Mouse (Mus musculus): ENCODE results near the gene Prss16.

Prss16 gene

GRCm38 (mm10) chr13:22036149-22036956, 26.8 kb upstream of the Prss16 start:
- no peak for DNase-seq (ENCODE audit: low spot score in 2 of 2)

- peak; percentile 64 to 77 for DNase-seq (ENCODE audit: low spot score in 2 of 2)
Observed at GRCm38 (mm10) chr13:22035267-22036148, 26.0 kb upstream of the Prss16 start, which contains the start of the genes Hist1h2ah and Hist1h2bk. Hist1h2ah (minus strand) TSS chr13:22035568. Hist1h2bk (plus strand) TSS chr13:22035870.

- DNase-seq (ENCODE audit: low spot score in 2 of 2) = no peak
Observed at GRCm38 (mm10) chr13:22034443-22035266, 25.1 kb upstream of the Prss16 start.

GRCm38 (mm10) chr13:22033741-22034442, 24.4 kb upstream of the Prss16 start:
- no peak for DNase-seq (ENCODE audit: low spot score in 2 of 2)

- DNase-seq (ENCODE audit: low spot score in 2 of 2) = no peak
Observed at GRCm38 (mm10) chr13:22030493-22030892, 21.0 kb upstream of the Prss16 start.

GRCm38 (mm10) chr13:22029928-22030327, 20.4 kb upstream of the Prss16 start:
- DNase-seq (ENCODE audit: low spot score in 2 of 2) = no peak

- peak; percentile 91 to 95 for DNase-seq (ENCODE audit: low spot score in 2 of 2)
Observed at GRCm38 (mm10) chr13:22028673-22029460, 19.3 kb upstream of the Prss16 start.

- peak; percentile 65 to 80 for DNase-seq (ENCODE audit: low spot score in 2 of 2)
Observed at GRCm38 (mm10) chr13:22026058-22027031, 16.8 kb upstream of the Prss16 start.

- DNase-seq (ENCODE audit: low spot score in 2 of 2) = peak in 1 of 2 experiments; percentile 70
Observed at GRCm38 (mm10) chr13:22022241-22022640, 12.7 kb upstream of the Prss16 start.

- DNase-seq (ENCODE audit: low spot score in 2 of 2) = no peak
Observed at GRCm38 (mm10) chr13:22021581-22021980, 12.0 kb upstream of the Prss16 start.

- DNase-seq (ENCODE audit: low spot score in 2 of 2) = peak in 1 of 2 experiments; percentile 44
Observed at GRCm38 (mm10) chr13:22020901-22021339, 11.4 kb upstream of the Prss16 start.

GRCm38 (mm10) chr13:22019934-22020835, 10.6 kb upstream of the Prss16 start:
- no peak for DNase-seq (ENCODE audit: low spot score in 2 of 2)

GRCm38 (mm10) chr13:22015479-22016450, 6.2 kb upstream of the Prss16 start:
- DNase-seq (ENCODE audit: low spot score in 2 of 2) = peak in 1 of 2 experiments; percentile 34

- no peak for DNase-seq (ENCODE audit: low spot score in 2 of 2)
Observed at GRCm38 (mm10) chr13:22014411-22014845, 4.9 kb upstream of the Prss16 start.

GRCm38 (mm10) chr13:22013716-22014115, 4.2 kb upstream of the Prss16 start:
- DNase-seq (ENCODE audit: low spot score in 2 of 2) = no peak

GRCm38 (mm10) chr13:22008707-22009106, 835 bp downstream of the Prss16 start:
- DNase-seq (ENCODE audit: low spot score in 2 of 2) = no peak

All from urinary bladder, adult 18-20 months (tissue).